Mouse (Mus musculus): ENCODE measurements around the gene Rasa2.

Gene Rasa2

GRCm38 (mm10) chr9:96566470-96566996 lies 64.9 kb downstream of the Rasa2 start:
- no peak for TF ChIP-seq GATA4 (IDR thresholded peaks at IDR 0.05; ENCODE audit: insufficient replicate concordance, low read length)

GRCm38 (mm10) chr9:96563501-96563900 lies 67.9 kb downstream of the Rasa2 start:
- TF ChIP-seq GATA4 (IDR thresholded peaks at IDR 0.05; ENCODE audit: insufficient replicate concordance, low read length) = no peak

- TF ChIP-seq GATA4 (IDR thresholded peaks at IDR 0.05; ENCODE audit: insufficient replicate concordance, low read length) = no peak
Observed at GRCm38 (mm10) chr9:96559148-96559547, 72.3 kb downstream of the Rasa2 start.

GRCm38 (mm10) chr9:96558594-96558993 lies 72.8 kb downstream of the Rasa2 start:
- no peak for TF ChIP-seq GATA4 (IDR thresholded peaks at IDR 0.05; ENCODE audit: insufficient replicate concordance, low read length)

- no peak for TF ChIP-seq GATA4 (IDR thresholded peaks at IDR 0.05; ENCODE audit: insufficient replicate concordance, low read length)
Observed at GRCm38 (mm10) chr9:96554095-96554494, 77.3 kb downstream of the Rasa2 start.

- TF ChIP-seq GATA4 (IDR thresholded peaks at IDR 0.05; ENCODE audit: insufficient replicate concordance, low read length) = no peak
Observed at GRCm38 (mm10) chr9:96545410-96545809, 86.0 kb downstream of the Rasa2 start.

GRCm38 (mm10) chr9:96543643-96544640 lies 87.5 kb downstream of the Rasa2 start:
- peak; percentile 53; the same call in 1 of the 2 replicates for TF ChIP-seq GATA4 (IDR thresholded peaks at IDR 0.05; ENCODE audit: insufficient replicate concordance, low read length)

GRCm38 (mm10) chr9:96538916-96539315 lies 92.5 kb downstream of the Rasa2 start:
- TF ChIP-seq GATA4 (IDR thresholded peaks at IDR 0.05; ENCODE audit: insufficient replicate concordance, low read length) = no peak

GRCm38 (mm10) chr9:96537615-96537919 lies 93.8 kb downstream of the Rasa2 start:
- no peak for TF ChIP-seq GATA4 (IDR thresholded peaks at IDR 0.05; ENCODE audit: insufficient replicate concordance, low read length)

GRCm38 (mm10) chr9:96536895-96537614 lies 94.4 kb downstream of the Rasa2 start:
- TF ChIP-seq GATA4 (IDR thresholded peaks at IDR 0.05; ENCODE audit: insufficient replicate concordance, low read length) = no peak

- no peak for TF ChIP-seq GATA4 (IDR thresholded peaks at IDR 0.05; ENCODE audit: insufficient replicate concordance, low read length)
Observed at GRCm38 (mm10) chr9:96535431-96535830, 96.0 kb downstream of the Rasa2 start.

GRCm38 (mm10) chr9:96534256-96534655 lies 97.2 kb downstream of the Rasa2 start:
- no peak for TF ChIP-seq GATA4 (IDR thresholded peaks at IDR 0.05; ENCODE audit: insufficient replicate concordance, low read length)

GRCm38 (mm10) chr9:96533476-96533875 lies 97.9 kb downstream of the Rasa2 start:
- TF ChIP-seq GATA4 (IDR thresholded peaks at IDR 0.05; ENCODE audit: insufficient replicate concordance, low read length) = no peak

- no peak for TF ChIP-seq GATA4 (IDR thresholded peaks at IDR 0.05; ENCODE audit: insufficient replicate concordance, low read length)
Observed at GRCm38 (mm10) chr9:96532531-96532930, 98.9 kb downstream of the Rasa2 start.

GRCm38 (mm10) chr9:96530674-96531081 lies 100.7 kb downstream of the Rasa2 start:
- no peak for TF ChIP-seq GATA4 (IDR thresholded peaks at IDR 0.05; ENCODE audit: insufficient replicate concordance, low read length)
